Mouse (Mus musculus) megakaryocyte, embryonic 14.5 days (primary cell): ENCODE measurements around the gene Chek2.

ENCODE experiments used
- FLI1 ChIP-seq: IDR thresholded peaks from 2 replicates; pipeline ENCODE4 v1.6.1; 2012; ENCODE audit warnings: low read length, inconsistent platforms, mixed read lengths
- GATA1 ChIP-seq: IDR thresholded peaks from 3 replicates; pipeline ENCODE4 v1.6.1; 2012; ENCODE audit warnings: mixed read lengths, low read length, inconsistent platforms, borderline replicate concordance

- TF ChIP-seq GATA1 (no peak), FLI1 (no peak)
These were observed 83.6 kb downstream of the Chek2 start for GRCm38 (mm10) chr5:110923336-110923735.
